Mouse (Mus musculus) brain, embryonic 14.5 days (tissue): ENCODE data around the gene Fam174b. TPM values are rescaled to one million over a fixed set of nuclear protein-coding genes. Genes with fewer than 3 reads are reported as not detected.

Experiments used
- DNase-seq: peaks from one replicate; pipeline ENCODE4 v3.0.0-alpha.2; 2011; ENCODE audit warnings: low read depth
- CTCF ChIP-seq: fragments of 200-500 bp; IDR thresholded peaks from 2 replicates; pipeline ENCODE4 v1.5.1; 2012; ENCODE audit warnings: inconsistent platforms, mild to moderate bottlenecking, moderate library complexity, borderline replicate concordance; ENCODE audit not compliant: insufficient read depth, insufficient read length; ENCODE audit errors: extremely low read depth
- POLR2A ChIP-seq: fragments of 200-500 bp; IDR thresholded peaks from 2 replicates; pipeline ENCODE4 v1.6.1; 2012; ENCODE audit warnings: mild to moderate bottlenecking, inconsistent platforms, borderline replicate concordance; ENCODE audit not compliant: poor library complexity, insufficient read depth, insufficient read length, severe bottlenecking; ENCODE audit errors: extremely low read depth
- polyA plus RNA-seq: library from polyadenylated mRNA; depleted of rRNA; stranded (reverse); fragments of >200 nt; gene quantifications from 2 replicates; pipeline ENCODE4 v1.2.3, GENCODE M21; 2012

Fam174b gene
- polyA plus RNA-seq, 1 experiment, result 23.7 TPM

DNA sequence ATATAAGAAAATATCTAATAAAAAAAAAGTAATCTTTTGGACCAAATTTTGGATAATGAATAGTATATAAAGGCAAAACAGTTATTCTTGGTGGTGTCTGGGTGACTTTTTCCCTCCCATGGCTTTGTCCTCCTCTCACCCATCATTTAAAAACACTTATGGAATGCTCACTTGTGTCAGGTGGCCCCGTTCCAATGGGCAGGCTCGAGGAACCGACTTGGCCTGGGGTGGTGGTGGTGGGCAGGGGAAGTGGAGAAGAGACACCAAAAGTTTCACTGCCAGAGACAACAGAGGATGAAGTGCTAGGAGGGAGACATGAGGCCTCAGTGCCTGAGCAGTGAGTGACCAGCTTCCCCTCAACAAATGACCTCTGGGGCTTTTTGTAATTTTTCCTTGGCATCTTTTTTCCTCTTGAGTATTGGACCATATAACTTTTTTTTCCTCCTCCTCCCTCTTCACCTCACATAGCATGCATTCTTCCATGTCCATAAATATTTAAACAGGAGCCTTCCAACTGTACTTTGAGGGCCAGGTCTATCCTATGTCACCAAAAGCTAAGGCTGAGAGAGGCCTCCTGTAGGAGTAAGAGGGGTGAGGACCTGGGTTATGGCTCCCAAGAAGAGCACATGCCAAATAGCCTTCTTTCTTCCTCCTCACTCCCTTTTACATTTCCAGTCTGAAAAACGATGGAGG, 44.8 kb downstream of the Fam174b start:
- DNase-seq, result no peak
- TF ChIP-seq POLR2A (no peak), CTCF (no peak)

DNA sequence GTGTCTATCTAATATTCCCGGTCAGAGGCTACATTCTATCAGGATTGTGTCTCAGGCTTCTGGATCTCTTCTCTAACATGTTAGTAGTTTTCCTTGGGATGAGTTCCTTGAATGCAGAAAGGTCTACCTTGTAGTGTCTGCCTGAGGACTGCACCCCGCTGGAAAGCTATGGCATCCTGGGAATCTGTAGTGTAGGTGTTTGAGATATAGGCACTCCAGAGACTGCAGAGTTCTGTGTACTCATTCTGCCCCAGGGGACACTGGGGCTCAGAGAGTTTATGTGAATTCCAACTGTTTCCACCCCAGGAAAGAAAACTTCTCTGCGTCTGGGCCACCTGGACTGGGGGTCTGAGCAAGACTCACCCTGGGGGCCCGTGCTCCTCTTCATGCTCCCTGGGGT, 45.7 kb downstream of the Fam174b start:
- TF ChIP-seq CTCF, result no peak
- TF ChIP-seq POLR2A, result no peak

DNA sequence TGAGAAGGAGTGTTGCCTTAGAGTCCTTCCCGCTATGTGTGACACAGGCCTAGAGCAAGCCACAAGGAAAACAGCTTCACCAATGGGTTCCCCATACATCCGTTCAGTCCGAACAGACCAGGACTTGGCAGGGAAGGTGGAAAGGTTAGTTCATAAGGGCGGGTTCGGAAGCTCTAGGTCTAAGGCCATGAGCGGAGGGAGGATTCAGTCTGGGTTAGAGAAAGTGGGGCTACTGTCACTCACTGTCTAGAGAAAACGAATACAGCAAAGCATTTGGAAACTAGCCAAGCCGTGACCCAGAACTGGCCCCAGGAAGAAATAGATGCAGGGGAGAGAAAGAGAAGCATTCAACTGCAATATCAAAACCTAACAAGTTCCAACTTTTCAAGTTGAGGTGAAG, 47.4 kb downstream of the Fam174b start:
- peak; percentile 22 for DNase-seq
- no peak for TF ChIP-seq POLR2A
- no peak for TF ChIP-seq CTCF

More for the DNA sequence above, 45.7 kb downstream of the Fam174b start:
- no peak for DNase-seq

DNA sequence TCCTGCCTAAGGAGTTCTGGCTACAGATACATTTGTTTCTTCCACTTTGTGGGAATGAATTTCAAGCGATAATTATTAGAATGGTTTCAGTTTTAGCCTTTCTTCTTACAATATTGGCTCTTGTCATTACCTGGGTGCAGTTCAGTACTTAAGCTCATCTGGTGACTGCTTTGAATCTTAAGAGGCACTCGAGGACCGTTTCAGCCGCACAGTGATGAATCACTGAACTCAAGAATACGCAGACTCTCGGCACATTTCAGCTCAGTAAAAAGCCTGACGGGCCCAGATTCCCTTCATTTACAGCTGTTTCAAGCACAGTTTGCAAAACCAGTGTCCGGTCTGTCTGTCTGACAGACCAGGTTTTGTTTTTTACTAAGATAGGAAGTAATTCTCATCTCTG, 51.0 kb downstream of the Fam174b start:
- peak; percentile 45 for DNase-seq

DNA sequence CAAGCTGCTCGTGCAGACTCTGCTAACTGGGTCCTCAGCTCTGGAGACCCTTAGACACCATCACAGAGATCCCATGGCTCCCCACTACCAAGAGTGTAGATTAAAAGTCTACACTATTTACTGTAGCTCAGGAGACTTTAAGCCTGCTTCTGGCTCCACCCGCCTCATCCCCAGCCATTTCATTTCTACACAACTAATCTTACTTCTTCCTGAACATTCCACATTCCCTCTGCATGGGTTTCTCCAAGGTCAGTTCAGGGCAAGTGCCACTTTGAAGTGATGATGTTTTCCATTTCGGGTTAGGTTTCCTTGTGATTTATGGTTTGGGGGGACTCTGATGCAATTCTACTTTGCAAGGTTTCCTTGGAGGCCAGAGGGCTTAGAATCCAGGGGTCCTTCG, 52.1 kb downstream of the Fam174b start:
- TF ChIP-seq POLR2A (no peak), CTCF (no peak)
- DNase-seq, result no peak

More for the DNA sequence above, 51.0 kb downstream of the Fam174b start:
- no peak for TF ChIP-seq POLR2A
- no peak for TF ChIP-seq CTCF

DNA sequence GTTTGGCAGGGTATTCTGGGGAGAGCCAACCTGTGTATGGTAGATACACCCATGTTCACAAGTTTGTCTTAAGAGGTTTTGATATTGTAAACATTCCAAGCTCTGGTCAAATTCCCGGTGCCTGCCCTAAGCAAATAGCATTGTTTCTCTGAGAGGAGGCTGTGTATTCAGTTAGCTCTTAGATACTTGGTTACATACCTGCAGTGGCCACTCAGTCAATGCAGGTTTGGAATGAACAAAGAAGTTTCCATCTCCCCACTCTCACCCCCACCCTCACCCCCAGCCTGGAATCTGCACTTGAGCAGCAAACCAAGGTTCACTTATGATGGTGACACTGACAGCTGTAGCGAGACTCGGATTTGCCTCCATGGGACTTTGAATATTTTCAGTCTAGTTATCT, 52.5 kb downstream of the Fam174b start:
- no peak for DNase-seq
- TF ChIP-seq CTCF (no peak), POLR2A (no peak)

DNA sequence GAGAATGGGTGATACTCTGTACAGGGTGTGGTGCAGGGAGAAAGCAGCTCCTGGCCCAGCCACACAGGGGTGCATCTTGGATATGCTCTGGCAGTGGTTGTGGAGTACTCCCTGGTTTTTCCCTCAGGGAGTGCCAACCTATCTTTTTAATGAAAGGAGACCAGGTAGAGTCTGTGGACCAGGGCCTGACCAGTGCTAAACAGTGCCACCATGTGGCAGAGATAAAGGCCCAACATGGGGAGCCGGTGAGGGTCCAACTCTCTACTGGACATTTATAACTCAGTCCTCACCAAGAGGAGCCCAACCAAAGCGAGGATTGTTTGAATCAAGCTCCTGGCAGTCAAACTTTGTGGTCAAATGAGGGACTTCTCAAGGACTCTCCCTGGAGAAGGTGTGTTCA, 69.2 kb downstream of the Fam174b start:
- no peak for DNase-seq
- TF ChIP-seq POLR2A (no peak), CTCF (peak; percentile 43; the same call in 1 of the 2 replicates)

DNA sequence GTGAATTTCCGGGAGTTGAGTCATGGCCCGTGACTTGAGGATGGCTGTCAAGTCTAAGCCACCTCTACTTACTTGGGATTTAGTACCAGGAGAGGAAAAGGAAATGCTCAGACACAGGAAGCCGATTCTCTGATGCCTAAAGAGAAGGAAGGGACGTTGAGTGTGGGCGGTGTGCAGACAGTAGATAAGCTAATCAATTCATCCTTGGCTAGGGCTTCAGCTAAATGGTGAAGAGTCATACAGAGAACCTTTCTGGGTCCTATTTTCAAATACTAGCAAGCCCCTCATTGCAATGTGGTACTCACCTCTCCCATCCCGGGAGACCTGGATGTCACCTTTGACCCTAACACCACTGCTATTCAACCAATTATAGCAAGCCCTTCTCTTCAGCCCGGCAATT, 71.3 kb downstream of the Fam174b start:
- TF ChIP-seq CTCF (no peak), POLR2A (no peak)
- DNase-seq, result no peak

DNA sequence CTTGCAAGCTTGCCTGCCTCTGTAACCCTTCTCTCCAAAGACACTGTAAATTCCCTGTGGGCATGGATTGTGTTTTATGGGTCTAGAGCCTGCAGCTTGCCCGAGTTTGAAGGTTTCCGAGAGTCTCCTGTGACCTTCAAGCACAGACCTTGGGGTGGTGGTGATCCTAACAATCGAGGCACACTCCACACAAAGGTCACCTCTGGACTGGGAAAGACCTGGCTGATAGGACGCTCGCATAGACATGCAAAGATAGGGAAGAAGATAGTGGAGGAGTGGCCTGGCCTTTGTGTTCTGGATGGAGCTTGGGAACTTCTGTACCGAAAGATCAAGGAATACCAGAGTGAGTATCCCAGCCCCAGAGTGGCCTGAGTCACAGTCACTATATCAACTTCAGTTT, 72.1 kb downstream of the Fam174b start:
- TF ChIP-seq CTCF, result no peak
- no peak for DNase-seq

DNA sequence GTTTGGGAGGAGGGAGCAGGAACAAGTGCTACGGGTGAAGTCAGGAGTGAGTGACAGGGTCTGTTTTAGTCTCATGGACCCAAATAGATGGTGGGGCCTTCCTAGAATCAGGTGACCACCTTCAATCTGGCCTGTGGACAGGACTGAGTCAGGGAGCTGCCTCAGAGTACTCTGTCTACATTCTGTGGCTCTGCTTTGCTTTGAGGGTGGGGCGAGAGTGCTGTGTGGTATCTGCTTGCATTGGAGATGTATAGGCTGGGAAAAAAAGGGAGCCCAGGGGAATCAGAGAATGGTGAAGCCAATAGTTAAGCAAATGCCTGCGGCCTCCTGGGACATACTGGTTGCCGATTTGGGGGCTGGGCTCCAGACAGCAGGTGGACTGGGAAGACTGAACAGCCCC, 73.8 kb downstream of the Fam174b start:
- TF ChIP-seq POLR2A (no peak), CTCF (no peak)
- DNase-seq, result no peak

DNA sequence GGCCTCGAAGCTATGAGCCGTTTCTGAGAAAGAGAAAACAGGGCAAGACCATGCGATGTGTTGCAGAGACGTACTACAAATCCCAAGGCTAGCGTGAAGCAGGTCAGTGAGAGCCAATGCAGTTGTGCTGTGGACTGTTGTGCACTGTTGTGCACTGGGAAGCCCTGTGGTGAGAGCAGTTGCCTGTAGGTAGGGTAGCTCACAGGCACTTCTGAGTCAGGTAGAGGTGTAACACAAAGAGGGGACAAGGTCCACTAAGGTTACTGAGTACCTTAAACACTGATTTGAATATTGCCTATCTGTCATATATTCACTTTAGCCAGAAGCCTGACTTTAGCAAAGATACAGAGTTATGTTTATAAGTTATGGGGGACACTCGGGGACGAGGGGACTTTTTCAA, 74.4 kb downstream of the Fam174b start:
- TF ChIP-seq CTCF (no peak), POLR2A (no peak)
- no peak for DNase-seq

DNA sequence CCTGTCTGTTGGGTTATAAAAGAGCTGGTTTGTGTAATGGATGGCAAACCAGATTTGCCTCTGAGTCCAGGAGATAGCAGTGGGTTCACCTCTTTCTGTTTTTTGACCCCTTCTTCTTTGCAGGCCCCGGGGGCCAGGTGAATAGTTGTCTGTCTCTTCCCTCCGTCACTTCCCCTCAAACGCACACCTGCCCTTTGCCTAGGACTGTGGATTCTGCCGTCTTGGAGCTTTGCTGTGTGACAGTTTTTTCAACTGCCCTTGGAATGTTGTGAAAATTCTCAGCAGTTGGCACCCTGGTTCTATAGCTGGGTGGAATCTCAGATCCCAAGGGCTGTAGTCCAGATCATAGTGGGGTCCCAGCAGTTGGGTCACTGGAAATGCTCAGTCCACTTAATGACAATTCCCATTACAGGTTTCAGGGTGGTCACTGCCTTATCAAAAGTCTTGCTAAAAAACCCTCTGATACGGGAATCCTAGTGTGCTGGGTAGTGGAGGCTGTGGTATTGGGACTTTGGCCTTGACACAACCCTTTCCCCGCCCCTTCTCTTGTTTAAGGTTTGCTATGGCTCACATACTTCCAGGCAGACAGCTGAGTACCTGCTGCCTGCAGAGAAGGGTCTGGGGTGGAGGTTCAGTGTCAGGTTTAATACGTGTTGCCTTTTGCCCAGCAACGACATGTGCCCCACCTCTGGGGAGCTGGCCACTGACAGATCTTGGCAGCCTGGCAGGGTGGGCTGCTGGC, 76.3 kb downstream of the Fam174b start:
- TF ChIP-seq CTCF, result no peak
- TF ChIP-seq POLR2A, result no peak
- DNase-seq, result no peak
